Mouse (Mus musculus) heart, embryonic 16.5 days (tissue): ENCODE data around the gene Rnf151. TPM values are rescaled to one million over a fixed set of nuclear protein-coding genes. Genes with fewer than 3 reads are reported as not detected.
"Not testable (repeated sequence)": the region's sequence is repeated elsewhere in the genome, so short reads cannot be mapped to it uniquely, and the experiment has no call there.

Experiments
- ATAC-seq: fragments of 200-750 bp; cut with Nextera tagmentation; replicated peaks from 2 replicates; pipeline ENCODE4 v1.8.0; 2017; ENCODE audit warnings: moderate number of reproducible peaks; ENCODE audit not compliant: insufficient read depth, low FRiP score; ENCODE audit errors: extremely low read depth
- H3K27ac ChIP-seq: fragments of 300-500 bp; sonication (generic); 2 replicates; pipeline ENCODE4 v1.5.1; 2014; ENCODE audit warnings: mild to moderate bottlenecking, low read length, control low read depth, moderate library complexity
- H3K27me3 ChIP-seq: fragments of 300-500 bp; sonication (generic); 2 replicates; pipeline ENCODE4 v1.6.1; 2014; ENCODE audit warnings: low read length, mixed read lengths; ENCODE audit not compliant: control insufficient read depth, insufficient read depth
- H3K36me3 ChIP-seq: fragments of 300-500 bp; sonication (generic); 2 replicates; pipeline ENCODE4 v1.6.1; 2014; ENCODE audit not compliant: control insufficient read depth, insufficient read depth
- H3K4me1 ChIP-seq: fragments of 300-500 bp; sonication (generic); 2 replicates; pipeline ENCODE4 v1.6.1; 2014; ENCODE audit warnings: low read length, mixed read lengths; ENCODE audit not compliant: control insufficient read depth, insufficient read depth
- H3K4me2 ChIP-seq: fragments of 300-500 bp; sonication (generic); 2 replicates; pipeline ENCODE4 v1.6.1; 2014; ENCODE audit warnings: low read depth, mild to moderate bottlenecking, control low read depth, low read length
- H3K4me3 ChIP-seq: fragments of 300-500 bp; sonication (generic); 2 replicates; pipeline ENCODE4 v1.5.1; 2014; ENCODE audit warnings: mild to moderate bottlenecking, control low read depth, low read length
- H3K9ac ChIP-seq: fragments of 300-500 bp; sonication (generic); 2 replicates; pipeline ENCODE4 v1.6.1; 2014; ENCODE audit warnings: low read length, control low read depth
- H3K9me3 ChIP-seq: fragments of 300-500 bp; sonication (generic); replicated peaks from 2 replicates; pipeline ENCODE4 v1.6.1; 2016; ENCODE audit warnings: low read length; ENCODE audit not compliant: control insufficient read depth
- WGBS: fragments of 180-500 bp; shearing (Covaris S2); extraction: QIAGEN DNeasy Blood & Tissue Kit; methylation state at CpG from one replicate; pipeline ENCODE4 v1.1.7; 2014; 5-methylcytosine and 5-hydroxymethylcytosine counted together
- polyA plus RNA-seq: library from polyadenylated mRNA; unstranded; fragments of >200 nt; fragmentation: Nextera tagmentation; extraction: Ambion mirVana; gene quantifications from 2 replicates; pipeline ENCODE4 v1.2.1, GENCODE M21; 2015

Gene Rnf151
- polyA plus RNA-seq, 1 experiment from 2014 or later: not detected

GRCm38 (mm10) chr17:24724184-24724583 lies 6.3 kb upstream of the Rnf151 start, which contains the start of gene Ndufb10:
TSS of gene Ndufb10 (minus strand) at chr17:24724478.
- H3K27ac ChIP-seq: peak within 1 kb of the TSS; percentile 97
- ATAC-seq: peak; percentile 74
- peak within 1 kb of the TSS; percentile 96 for H3K4me3 ChIP-seq
- peak within 1 kb of the TSS; percentile 99 for H3K9ac ChIP-seq
- no peaks in the 10 kb centered on the region for H3K27me3 ChIP-seq
- no peaks in the 10 kb centered on the region for H3K9me3 ChIP-seq
- under 1% methylated on average over 30 of the region's 30 CpGs for WGBS
- H3K4me2 ChIP-seq: peak within 1 kb of the TSS; percentile 67
- peaks cover 23% of the 10 kb centered on the region for H3K4me1 ChIP-seq
- peaks cover 13% of the 10 kb centered on the region for H3K36me3 ChIP-seq

- peak overlapping the region; percentile 99 for H3K9ac ChIP-seq
- H3K4me3 ChIP-seq: peak overlapping the region; percentile 96
- no peaks in the 10 kb centered on the region for H3K9me3 ChIP-seq
- under 1% methylated on average over 15 of the region's 15 CpGs for WGBS
- ATAC-seq: no peak; the same call in 1 of the 2 replicates
- H3K27ac ChIP-seq: peak overlapping the region; percentile 97
- no peaks in the 10 kb centered on the region for H3K27me3 ChIP-seq
- peaks cover 13% of the 10 kb centered on the region for H3K36me3 ChIP-seq
- H3K4me2 ChIP-seq: peak overlapping the region; percentile 67
- peaks cover 24% of the 10 kb centered on the region for H3K4me1 ChIP-seq
Measured at GRCm38 (mm10) chr17:24723881-24724180, 6.0 kb upstream of the Rnf151 start.

GRCm38 (mm10) chr17:24723122-24723880 lies 5.4 kb upstream of the Rnf151 start:
- H3K4me3 ChIP-seq: peak overlapping the region; percentile 96
- H3K9ac ChIP-seq: peak overlapping the region; percentile 99
- peak overlapping the region; percentile 67 for H3K4me2 ChIP-seq
- no peaks in the 10 kb centered on the region for H3K27me3 ChIP-seq
- peaks cover 13% of the 10 kb centered on the region for H3K36me3 ChIP-seq
- peaks cover 26% of the 10 kb centered on the region for H3K4me1 ChIP-seq
- H3K9me3 ChIP-seq: no peaks in the 10 kb centered on the region
- ATAC-seq: no peak
- WGBS: 1% methylated on average over 12 of the region's 12 CpGs
- peak overlapping the region; percentile 97 for H3K27ac ChIP-seq

- Histone ChIP-seq H3K4me1 (peaks cover 26% of the 10 kb centered on the region), H3K4me3 (no peak overlapping the region; the same call in 1 of the 2 replicates), H3K9ac (peak overlapping the region; percentile 43), H3K9me3 (no peaks in the 10 kb centered on the region), H3K27ac (no peak overlapping the region), H3K4me2 (peak overlapping the region; percentile 67), H3K36me3 (peaks cover 13% of the 10 kb centered on the region), H3K27me3 (no peaks in the 10 kb centered on the region)
- WGBS: 34% methylated on average over 13 of the region's 13 CpGs
- no peak for ATAC-seq
Measured at GRCm38 (mm10) chr17:24722220-24722924, 4.5 kb upstream of the Rnf151 start.

- WGBS: 32% methylated on average over 7 of the region's 7 CpGs
- H3K4me3 ChIP-seq: peak overlapping the region; percentile 90
- not testable (repeated sequence) for ATAC-seq, H3K9me3 ChIP-seq, H3K27ac ChIP-seq, H3K27me3 ChIP-seq
- H3K9ac ChIP-seq: peak overlapping the region; percentile 41
- H3K36me3 ChIP-seq: peaks cover 13% of the 10 kb centered on the region
- peaks cover 26% of the 10 kb centered on the region for H3K4me1 ChIP-seq
- H3K4me2 ChIP-seq: peak overlapping the region; percentile 77
Measured at GRCm38 (mm10) chr17:24721383-24721955, 3.6 kb upstream of the Rnf151 start.

- ATAC-seq: not testable (repeated sequence)
Measured at GRCm38 (mm10) chr17:24720616-24721015, 2.8 kb upstream of the Rnf151 start.

GRCm38 (mm10) chr17:24719494-24720222 lies 1.8 kb upstream of the Rnf151 start:
- WGBS: under 1% methylated on average over 61 of the region's 61 CpGs
- no peaks in the 10 kb centered on the region for H3K27me3 ChIP-seq

More at GRCm38 (mm10) chr17:24720616-24721015, 2.8 kb upstream of the Rnf151 start:
- Histone ChIP-seq H3K4me2 (peak overlapping the region; percentile 77), H3K27ac (peak overlapping the region; percentile 79), H3K4me1 (peaks cover 26% of the 10 kb centered on the region), H3K36me3 (peaks cover 13% of the 10 kb centered on the region), H3K9ac (peak overlapping the region; percentile 77), H3K4me3 (peak overlapping the region; percentile 90)
- WGBS: under 1% methylated on average over 11 of the region's 11 CpGs
- H3K27me3 ChIP-seq, H3K9me3 ChIP-seq: not testable (repeated sequence)

GRCm38 (mm10) chr17:24718938-24719337 lies 1.1 kb upstream of the Rnf151 start:
- not testable (repeated sequence) for ATAC-seq, H3K27ac ChIP-seq
- H3K36me3 ChIP-seq: peaks cover 13% of the 10 kb centered on the region

More at GRCm38 (mm10) chr17:24719494-24720222, 1.8 kb upstream of the Rnf151 start:
- peak overlapping the region; percentile 77 for H3K4me2 ChIP-seq
- H3K4me3 ChIP-seq: peak overlapping the region; percentile 90
- no peaks in the 10 kb centered on the region for H3K9me3 ChIP-seq
- peaks cover 26% of the 10 kb centered on the region for H3K4me1 ChIP-seq
- H3K27ac ChIP-seq: peak overlapping the region; percentile 90
- peak; percentile 97 for ATAC-seq
- peaks cover 13% of the 10 kb centered on the region for H3K36me3 ChIP-seq
- peak overlapping the region; percentile 95 for H3K9ac ChIP-seq

More at GRCm38 (mm10) chr17:24718938-24719337, 1.1 kb upstream of the Rnf151 start:
- H3K4me1 ChIP-seq: peaks cover 26% of the 10 kb centered on the region
- not testable (repeated sequence) for H3K27me3 ChIP-seq, H3K9me3 ChIP-seq
- H3K9ac ChIP-seq: peak overlapping the region; percentile 95
- peak overlapping the region; percentile 90 for H3K4me3 ChIP-seq
- 59% methylated on average over 5 of the region's 5 CpGs for WGBS
- peak overlapping the region; percentile 69 for H3K4me2 ChIP-seq
